Mouse (Mus musculus) myocyte (in vitro differentiated cells): ENCODE results near the gene Ncor1.

ENCODE experiments used
- CEBPB ChIP-seq: IDR thresholded peaks from 2 replicates; pipeline ENCODE4 v1.6.1; 2011; ENCODE audit warnings: mild to moderate bottlenecking, moderate library complexity; ENCODE audit not compliant: poor library complexity, insufficient read depth, severe bottlenecking
- E2F4 ChIP-seq: IDR thresholded peaks from one replicate; pipeline ENCODE4 v1.6.1; 2011; ENCODE audit warnings: mild to moderate bottlenecking, control low read depth, moderate library complexity; ENCODE audit not compliant: insufficient read depth
- MAX ChIP-seq: IDR thresholded peaks from one replicate; pipeline ENCODE4 v1.6.1; 2011; ENCODE audit warnings: low read depth, mild to moderate bottlenecking, control low read depth
- MYOG ChIP-seq, 3 experiments: IDR thresholded peaks; one replicate each; pipeline ENCODE4 v1.6.1; 2011; ENCODE audit warnings: control low read depth in 2 of 3, low read depth in 2 of 3, mild to moderate bottlenecking in 2 of 3; ENCODE audit not compliant: insufficient read length in 2 of 3, control insufficient read depth in 1 of 3, insufficient read depth in 1 of 3
- POLR2A ChIP-seq: IDR thresholded peaks from one replicate; pipeline ENCODE4 v1.6.1; 2011; ENCODE audit warnings: low read depth, mild to moderate bottlenecking, control low read depth, moderate library complexity; ENCODE audit not compliant: insufficient read length
- POLR2AphosphoS2 ChIP-seq: IDR thresholded peaks from one replicate; pipeline ENCODE4 v1.6.1; 2011; ENCODE audit warnings: low read depth, control low read depth; ENCODE audit not compliant: insufficient read length
- REST ChIP-seq: IDR thresholded peaks from one replicate; pipeline ENCODE4 v1.6.1; 2011; ENCODE audit warnings: mild to moderate bottlenecking, control low read depth, moderate library complexity; ENCODE audit not compliant: insufficient read depth, insufficient read length
- SRF ChIP-seq: IDR thresholded peaks from one replicate; pipeline ENCODE4 v1.6.1; 2011; ENCODE audit warnings: low read depth; ENCODE audit not compliant: control insufficient read depth, insufficient read length
- TCF12 ChIP-seq: IDR thresholded peaks from one replicate; pipeline ENCODE4 v1.6.1; 2011; ENCODE audit warnings: mild to moderate bottlenecking, control low read depth; ENCODE audit not compliant: poor library complexity, insufficient read depth, severe bottlenecking
- TCF3 ChIP-seq: IDR thresholded peaks from one replicate; pipeline ENCODE4 v1.6.1; 2011; ENCODE audit warnings: low read depth, control low read depth; ENCODE audit not compliant: insufficient read length
- USF1 ChIP-seq: IDR thresholded peaks from one replicate; pipeline ENCODE4 v1.6.1; 2011; ENCODE audit warnings: low read depth, mild to moderate bottlenecking, control low read depth, moderate library complexity

DNA sequence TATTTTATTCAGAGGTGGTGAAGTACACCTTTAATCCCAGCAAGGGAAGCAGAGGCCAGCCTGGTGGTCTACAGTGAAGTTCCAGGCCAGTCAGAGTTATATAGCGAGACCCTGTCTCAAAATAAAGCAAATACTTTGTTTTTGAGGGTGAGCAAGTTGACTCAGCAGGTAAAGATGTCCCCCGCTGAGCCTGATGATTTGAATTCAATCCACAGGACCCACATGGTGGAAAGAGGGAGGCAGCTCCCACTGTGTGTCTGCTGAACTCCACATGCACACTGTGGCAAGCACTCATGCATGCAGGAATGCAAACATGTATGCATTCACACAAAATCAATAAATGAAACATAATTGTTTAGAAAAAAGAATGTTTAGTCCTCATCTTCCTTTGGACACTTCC lies 40.5 kb upstream of the Ncor1 start:
- TF ChIP-seq POLR2A (no peak), USF1 (no peak), MAX (no peak), CEBPB (no peak), TCF12 (no peak), REST (no peak), SRF (no peak), POLR2AphosphoS2 (no peak), MYOG (IDR thresholded peaks at IDR 0.05; ENCODE audit: control insufficient read depth in 1 of 3, insufficient read depth in 1 of 3, insufficient read length in 2 of 3, low read depth in 2 of 3) (no peak), E2F4 (no peak), TCF3 (no peak)
